Mouse (Mus musculus): Measurements from ENCODE around the gene Tmem131. TPM values are rescaled to one million over a fixed set of nuclear protein-coding genes. Genes with fewer than 3 reads are reported as not detected.

Tmem131 gene
- polyA plus RNA-seq, 1 experiment from 2014 or later, result 6.8 TPM

DNA sequence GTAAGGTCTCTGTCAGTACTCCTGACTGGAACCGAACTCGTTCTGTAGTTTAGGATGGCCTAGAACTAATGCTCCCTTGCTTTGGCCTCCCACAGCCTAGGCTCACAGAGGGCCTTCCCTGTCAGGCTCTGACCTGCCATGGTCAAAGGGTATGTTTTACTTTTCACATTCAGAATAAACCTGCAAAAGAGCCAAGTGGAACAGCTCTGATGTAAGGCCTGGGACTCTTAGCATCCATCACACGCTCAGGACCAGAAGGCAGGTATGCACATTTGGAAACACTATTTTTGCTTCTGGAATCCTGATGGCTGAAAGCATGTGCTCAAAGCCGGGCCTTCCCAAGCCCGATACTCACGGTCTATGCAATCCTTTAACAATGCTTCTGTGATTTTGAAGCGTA lies 131.7 kb downstream of the Tmem131 start:
- TF ChIP-seq CTCF (IDR thresholded peaks at IDR 0.05; ENCODE audit: low read depth), result no peak
- TF ChIP-seq EP300 (optimal IDR thresholded peaks at IDR 0.05), result no peak
- Histone ChIP-seq H3K9me3 (ENCODE audit: control insufficient read depth, low read length) (no peaks in the 10 kb centered on the region), H3K27ac (replicated peaks) (no peak overlapping the region), H3K4me3 (ENCODE audit: low read depth, low read length) (no peak overlapping the region), H3K9ac (ENCODE audit: low read length) (no peak overlapping the region), H3K36me3 (ENCODE audit: control insufficient read depth, insufficient read depth, low read length) (peaks cover 32% of the 10 kb centered on the region), H3K4me2 (replicated peaks; ENCODE audit: low read depth) (no peak overlapping the region), H3K4me1 (replicated peaks; ENCODE audit: control insufficient read depth, insufficient read depth) (no peaks in the 10 kb centered on the region), H3K27me3 (ENCODE audit: control insufficient read depth, insufficient read depth, low read length) (no peaks in the 10 kb centered on the region)
- no peak for DNase-seq (ENCODE audit: low spot score)
- 89% methylated on average over 7 of the region's 7 CpGs for WGBS
- no peak for ATAC-seq (ENCODE audit: low FRiP score, low TSS enrichment)

DNA sequence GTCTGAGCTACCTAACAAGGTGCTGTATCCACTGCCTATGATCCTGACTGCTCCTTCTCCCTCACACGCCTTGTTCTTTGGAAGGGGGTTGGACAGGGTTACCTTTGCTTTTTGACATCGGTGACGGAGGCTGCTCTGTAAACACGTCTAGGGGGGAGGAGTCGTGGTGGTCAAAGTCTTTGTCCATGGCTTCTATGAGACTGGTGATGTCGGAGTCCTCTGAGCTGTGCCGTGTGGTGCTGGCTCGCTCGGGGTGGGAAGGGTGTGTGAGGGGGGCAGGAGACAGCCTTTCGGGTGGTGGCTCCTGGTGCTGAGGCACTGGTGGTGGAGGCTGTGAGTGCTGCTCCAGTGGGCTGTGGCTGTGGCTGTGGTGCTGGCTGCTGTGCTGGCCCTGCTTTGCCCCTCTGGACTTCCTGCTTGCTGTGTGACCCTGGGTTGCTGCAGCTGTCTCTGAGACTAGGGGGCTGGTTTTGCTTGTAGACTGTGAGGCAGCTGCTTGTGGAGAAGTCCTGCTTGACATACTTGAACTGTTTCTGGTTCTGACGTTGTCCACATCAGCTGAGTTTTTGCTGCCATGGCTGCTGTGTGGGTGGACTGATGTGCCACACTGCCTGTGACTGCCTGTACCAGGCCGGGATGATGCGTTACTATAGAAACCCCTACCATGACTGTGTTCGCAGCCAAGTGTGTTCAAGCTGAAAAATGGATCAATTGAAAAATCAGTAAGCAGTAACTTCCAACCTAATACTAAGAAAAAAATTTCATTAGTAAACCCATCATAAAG lies 135.5 kb downstream of the Tmem131 start:
- Histone ChIP-seq H3K4me1 (replicated peaks; ENCODE audit: control insufficient read depth, insufficient read depth) (no peaks in the 10 kb centered on the region), H3K9ac (ENCODE audit: low read length) (no peak overlapping the region), H3K4me3 (ENCODE audit: low read depth, low read length) (no peak overlapping the region), H3K4me2 (replicated peaks; ENCODE audit: low read depth) (no peak overlapping the region), H3K27ac (replicated peaks) (no peak overlapping the region), H3K9me3 (ENCODE audit: control insufficient read depth, low read length) (no peaks in the 10 kb centered on the region), H3K36me3 (ENCODE audit: control insufficient read depth, insufficient read depth, low read length) (peaks cover 48% of the 10 kb centered on the region), H3K27me3 (ENCODE audit: control insufficient read depth, insufficient read depth, low read length) (no peaks in the 10 kb centered on the region)
- no peak for DNase-seq (ENCODE audit: low spot score)
- WGBS, result 83% methylated on average over 14 of the region's 14 CpGs
- TF ChIP-seq EP300 (optimal IDR thresholded peaks at IDR 0.05), result no peak
- no peak for TF ChIP-seq CTCF (IDR thresholded peaks at IDR 0.05; ENCODE audit: low read depth)
- ATAC-seq (ENCODE audit: low FRiP score, low TSS enrichment), result no peak

DNA sequence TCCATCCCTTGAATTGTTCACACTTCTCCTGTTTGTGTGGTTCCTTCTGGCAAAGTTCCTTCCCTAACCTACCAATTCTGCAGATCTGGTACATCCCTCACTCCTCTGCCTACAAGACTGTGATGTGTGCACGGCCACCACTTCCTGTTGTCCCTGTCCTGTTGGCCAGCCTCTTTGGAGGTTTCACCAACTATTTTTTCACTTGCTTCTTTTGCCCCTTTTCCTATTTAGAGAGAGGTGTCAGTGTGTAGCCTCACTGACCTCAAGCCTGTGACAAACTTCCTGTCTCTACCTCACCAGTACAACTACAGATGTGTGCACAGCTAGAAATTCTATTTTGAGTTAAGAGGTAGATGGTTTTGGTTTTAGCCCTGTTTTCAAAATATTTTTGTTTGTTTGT lies 136.4 kb downstream of the Tmem131 start:
- 81% methylated on average over 1 of the region's 1 CpGs for WGBS
- H3K9ac ChIP-seq (ENCODE audit: low read length), result no peak overlapping the region

DNA sequence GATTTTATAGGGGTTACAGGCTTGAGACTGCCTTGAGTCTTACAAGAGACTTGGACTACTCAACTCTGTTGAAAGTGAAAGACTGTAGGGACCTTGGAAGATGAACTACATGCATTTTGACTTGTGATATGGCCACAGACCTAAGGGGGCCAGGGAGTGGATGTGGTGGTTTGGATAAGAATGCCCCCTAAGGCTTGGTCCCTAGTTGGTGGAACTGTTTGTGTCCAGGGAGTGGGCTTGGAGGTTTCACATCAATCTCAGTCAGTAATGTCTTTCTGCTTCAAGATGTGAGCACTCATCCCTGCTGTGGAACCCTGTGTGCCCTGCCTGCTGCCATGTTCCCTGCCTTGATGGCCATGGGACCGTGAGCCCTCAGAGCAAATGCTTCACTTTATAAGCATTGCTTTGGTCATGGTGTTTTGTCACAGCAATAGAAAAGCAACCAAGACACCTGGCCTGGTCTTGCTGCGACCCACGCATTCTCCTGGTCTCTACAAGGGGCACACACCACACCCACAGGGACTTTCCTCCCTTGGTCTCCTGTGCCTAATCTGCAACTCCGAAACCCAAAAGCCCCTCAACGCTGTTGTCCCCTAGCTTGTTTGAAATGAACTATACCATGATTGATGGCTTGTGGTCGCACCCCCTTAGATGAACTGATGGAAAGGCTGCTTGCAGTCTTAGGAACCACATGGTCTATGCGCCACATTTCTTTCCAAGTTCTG lies 137.1 kb downstream of the Tmem131 start:
- no peak overlapping the region for H3K4me2 ChIP-seq (replicated peaks; ENCODE audit: low read depth)
- no peaks in the 10 kb centered on the region for H3K27me3 ChIP-seq (ENCODE audit: control insufficient read depth, insufficient read depth, low read length)
- DNase-seq (ENCODE audit: low spot score) (no peak), ATAC-seq (ENCODE audit: low FRiP score, low TSS enrichment) (no peak)
- no peak overlapping the region for H3K4me3 ChIP-seq (ENCODE audit: low read depth, low read length)
- no peak overlapping the region for H3K9ac ChIP-seq (ENCODE audit: low read length)
- TF ChIP-seq EP300 (optimal IDR thresholded peaks at IDR 0.05) (no peak), CTCF (IDR thresholded peaks at IDR 0.05; ENCODE audit: low read depth) (no peak)
- H3K9me3 ChIP-seq (ENCODE audit: control insufficient read depth, low read length), result no peaks in the 10 kb centered on the region
- no peaks in the 10 kb centered on the region for H3K4me1 ChIP-seq (replicated peaks; ENCODE audit: control insufficient read depth, insufficient read depth)
- H3K27ac ChIP-seq (replicated peaks), result no peak overlapping the region
- peaks cover 42% of the 10 kb centered on the region for H3K36me3 ChIP-seq (ENCODE audit: control insufficient read depth, insufficient read depth, low read length)
- WGBS, result 94% methylated on average over 7 of the region's 7 CpGs

More for the DNA sequence above, 136.4 kb downstream of the Tmem131 start:
- Histone ChIP-seq H3K4me2 (replicated peaks; ENCODE audit: low read depth) (no peak overlapping the region), H3K4me1 (replicated peaks; ENCODE audit: control insufficient read depth, insufficient read depth) (no peaks in the 10 kb centered on the region), H3K27me3 (ENCODE audit: control insufficient read depth, insufficient read depth, low read length) (no peaks in the 10 kb centered on the region), H3K27ac (replicated peaks) (no peak overlapping the region), H3K36me3 (ENCODE audit: control insufficient read depth, insufficient read depth, low read length) (peaks cover 47% of the 10 kb centered on the region), H3K9me3 (ENCODE audit: control insufficient read depth, low read length) (no peaks in the 10 kb centered on the region), H3K4me3 (ENCODE audit: low read depth, low read length) (no peak overlapping the region)
- no peak for TF ChIP-seq CTCF (IDR thresholded peaks at IDR 0.05; ENCODE audit: low read depth)
- no peak for TF ChIP-seq EP300 (optimal IDR thresholded peaks at IDR 0.05)
- ATAC-seq (ENCODE audit: low FRiP score, low TSS enrichment) (no peak), DNase-seq (ENCODE audit: low spot score) (no peak)

DNA sequence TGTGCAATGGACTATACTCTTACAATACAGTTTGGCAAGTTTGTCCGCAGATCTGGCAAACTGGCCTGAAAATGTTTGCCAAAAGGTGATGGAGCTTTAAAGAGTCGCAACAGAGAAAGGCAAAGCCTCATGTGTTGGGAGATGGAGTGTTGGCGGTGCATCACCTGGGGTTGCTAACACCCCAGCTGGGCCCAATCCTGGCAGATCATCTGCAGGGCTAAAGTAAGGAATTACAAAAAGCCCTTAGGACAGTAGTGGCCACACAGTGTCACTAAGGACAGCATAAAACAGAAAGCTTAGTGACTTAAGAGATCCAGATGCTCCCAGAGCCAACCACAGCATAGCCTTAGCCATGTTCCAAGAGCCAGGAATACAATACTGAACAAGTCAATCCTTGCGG lies 138.6 kb downstream of the Tmem131 start:
- Histone ChIP-seq H3K9ac (ENCODE audit: low read length) (no peak overlapping the region), H3K9me3 (ENCODE audit: control insufficient read depth, low read length) (no peaks in the 10 kb centered on the region), H3K4me3 (ENCODE audit: low read depth, low read length) (no peak overlapping the region), H3K27ac (replicated peaks) (0 out of 2 replicates have a peak overlapping the region, but pooled peaks have one; percentile 4), H3K36me3 (ENCODE audit: control insufficient read depth, insufficient read depth, low read length) (peaks cover 35% of the 10 kb centered on the region), H3K27me3 (ENCODE audit: control insufficient read depth, insufficient read depth, low read length) (no peaks in the 10 kb centered on the region), H3K4me2 (replicated peaks; ENCODE audit: low read depth) (no peak overlapping the region), H3K4me1 (replicated peaks; ENCODE audit: control insufficient read depth, insufficient read depth) (no peaks in the 10 kb centered on the region)
- 90% methylated on average over 4 of the region's 4 CpGs for WGBS
- no peak for TF ChIP-seq EP300 (optimal IDR thresholded peaks at IDR 0.05)
- TF ChIP-seq CTCF (IDR thresholded peaks at IDR 0.05; ENCODE audit: low read depth), result no peak
- DNase-seq (ENCODE audit: low spot score) (no peak), ATAC-seq (ENCODE audit: low FRiP score, low TSS enrichment) (no peak)

- no peaks in the 10 kb centered on the region for H3K9me3 ChIP-seq (ENCODE audit: control insufficient read depth, low read length)
- H3K36me3 ChIP-seq (ENCODE audit: control insufficient read depth, insufficient read depth, low read length), result peaks cover 38% of the 10 kb centered on the region
- no peaks in the 10 kb centered on the region for H3K27me3 ChIP-seq (ENCODE audit: control insufficient read depth, insufficient read depth, low read length)
- no peaks in the 10 kb centered on the region for H3K4me1 ChIP-seq (replicated peaks; ENCODE audit: control insufficient read depth, insufficient read depth)
- no peak overlapping the region for H3K9ac ChIP-seq (ENCODE audit: low read length)
- WGBS, result 70% methylated on average over 9 of the region's 9 CpGs
- H3K4me3 ChIP-seq (ENCODE audit: low read depth, low read length), result no peak overlapping the region
- TF ChIP-seq CTCF (IDR thresholded peaks at IDR 0.05; ENCODE audit: low read depth) (no peak), EP300 (optimal IDR thresholded peaks at IDR 0.05) (no peak)
- no peak overlapping the region for H3K27ac ChIP-seq (replicated peaks)
- no peak overlapping the region for H3K4me2 ChIP-seq (replicated peaks; ENCODE audit: low read depth)
- no peak for ATAC-seq (ENCODE audit: low FRiP score, low TSS enrichment)
- DNase-seq (ENCODE audit: low spot score), result no peak
Measured at GRCm38 (mm10) chr1:36804259-36804658, 139.2 kb downstream of the Tmem131 start.

Measured in stomach, postnatal 0 days (tissue).